Mouse (Mus musculus): ENCODE data around the gene Adh7. TPM values are rescaled to one million over a fixed set of nuclear protein-coding genes. Genes with fewer than 3 reads are reported as not detected.

Gene Adh7
- polyA plus RNA-seq (2017; shearing (Covaris generic)): not detected

DNA sequence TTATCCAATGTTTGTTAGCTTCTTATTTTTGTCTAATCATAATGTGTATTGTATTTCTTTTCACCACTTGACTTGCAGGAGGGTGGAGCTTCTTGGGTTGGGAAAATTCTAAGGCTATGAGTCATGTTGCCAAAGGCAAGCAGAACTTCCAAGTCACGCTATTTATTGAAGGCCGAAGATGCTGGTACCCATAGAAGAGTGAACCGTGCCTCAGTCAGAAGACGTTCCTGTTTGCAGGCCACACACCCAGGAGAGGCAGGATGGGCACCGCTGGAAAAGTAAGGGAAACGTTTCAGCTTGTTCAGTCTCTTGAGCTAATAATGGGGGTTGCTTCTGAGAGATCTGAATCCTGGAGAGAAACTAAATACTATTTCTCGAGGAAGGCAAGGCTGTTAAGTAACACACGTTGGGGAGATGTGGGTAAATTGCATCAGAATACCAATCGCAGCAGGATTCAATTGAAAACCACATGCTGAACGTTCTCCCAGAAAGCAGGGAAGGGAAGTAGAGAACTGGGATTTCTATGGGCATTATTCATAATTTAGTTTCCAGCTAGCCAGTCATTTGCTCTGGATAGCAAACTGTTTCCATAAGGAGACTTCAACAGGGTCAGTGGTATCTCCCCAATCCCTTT lies at the start of gene Adh7:
TSS of gene Adh7 (plus strand) at position 130 of the 634 bp plus-strand sequence.

DNA sequence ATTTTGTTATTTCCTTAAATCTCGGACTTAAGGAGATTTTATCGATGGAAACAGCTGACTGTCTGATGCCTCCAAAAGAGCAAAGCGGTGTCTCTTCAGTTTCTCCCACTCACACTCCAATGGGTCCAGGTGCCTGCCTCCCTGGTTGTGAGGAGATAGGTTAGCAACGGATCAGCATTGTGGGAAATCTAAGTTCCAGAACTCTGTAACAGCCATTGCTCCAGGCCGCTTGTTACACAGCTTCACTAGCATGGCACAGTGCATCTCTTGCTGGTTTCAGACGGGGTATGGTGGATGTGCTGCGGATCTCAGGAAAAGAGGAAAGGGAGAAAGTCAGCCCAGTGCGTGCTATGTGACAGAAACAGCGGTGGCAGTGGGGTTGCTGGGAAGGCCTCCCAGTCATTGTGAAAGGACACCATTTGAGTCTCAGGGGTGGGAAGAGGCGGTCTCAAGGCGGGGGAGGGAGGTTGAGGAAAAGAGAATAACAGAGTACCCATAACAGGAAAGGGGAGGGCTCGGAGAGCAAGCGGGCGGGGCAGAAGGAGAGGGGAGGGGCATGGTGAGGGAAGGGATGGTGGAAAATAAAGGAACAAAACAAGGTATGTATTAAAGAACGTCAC lies 23.8 kb upstream of the Adh7 start, which contains the start of gene 4930579F01Rik:
TSS of gene 4930579F01Rik (minus strand) at position 143 of the 620 bp plus-strand sequence.

GRCm38 (mm10) chr3:138260721-138261669 lies 43.4 kb downstream of the Adh7 start, which contains the start of gene Adh1:
Gene Adh1, plus strand, starts transcription at chr3:138260991.

Other genes with a start within 250 kb of the Adh7 start
- 70.9 TPM for gene Dapp1, start 236.2 kb upstream of the Adh7 start, polyA plus RNA-seq (2017; shearing (Covaris generic))
- gene 1110002E22Rik, start 152.7 kb upstream of the Adh7 start, polyA plus RNA-seq (2017; shearing (Covaris generic)): not detected
- not detected for gene Gm5105, start 150.4 kb upstream of the Adh7 start, polyA plus RNA-seq (2017; shearing (Covaris generic))
- 7.0 TPM for gene Trmt10a, start 74.3 kb upstream of the Adh7 start, polyA plus RNA-seq (2017; shearing (Covaris generic))
- gene Mttp, start 72.8 kb upstream of the Adh7 start, polyA plus RNA-seq (2017; shearing (Covaris generic)): 6.5 TPM
- gene 4930579F01Rik, start 23.9 kb upstream of the Adh7 start, polyA plus RNA-seq (2017; shearing (Covaris generic)): not detected
- gene Adh1, start 43.2 kb downstream of the Adh7 start, polyA plus RNA-seq (2017; shearing (Covaris generic)): 19.3 TPM
- gene Adh6a, start 95.5 kb downstream of the Adh7 start, polyA plus RNA-seq (2017; shearing (Covaris generic)): not detected
- not detected for gene Adh6b, start 124.0 kb downstream of the Adh7 start, polyA plus RNA-seq (2017; shearing (Covaris generic))
- not detected for gene Adh4, start 197.7 kb downstream of the Adh7 start, polyA plus RNA-seq (2017; shearing (Covaris generic))
- 117 TPM for gene Adh5, start 225.3 kb downstream of the Adh7 start, polyA plus RNA-seq (2017; shearing (Covaris generic))

All from naive thymus-derived CD4-positive, alpha-beta T cell, adult 5 months (primary cell).